Mouse (Mus musculus): Measurements from ENCODE around the gene Chrnb2.
A peak's percentile ranks its signal among the peaks of the same experiment; 100 is the strongest.

GRCm38 (mm10) chr3:89772588-89772967 is 8.1 kb upstream of the Chrnb2 start:
- peak; percentile 95 for TF ChIP-seq CTCF (IDR thresholded peaks at IDR 0.05; ENCODE audit: insufficient read depth, low read length)
- no peak for TF ChIP-seq POLR2A (IDR thresholded peaks at IDR 0.05; ENCODE audit: borderline replicate concordance, extremely low read depth, low read depth, low read length)

Measured in lung, adult 2 months (tissue).